Mouse (Mus musculus): ENCODE results near the gene Mcm7.
"Not testable (repeated sequence)": the region's sequence is repeated elsewhere in the genome, so short reads cannot be mapped to it uniquely, and the experiment has no call there.

The Mcm7 gene

DNA sequence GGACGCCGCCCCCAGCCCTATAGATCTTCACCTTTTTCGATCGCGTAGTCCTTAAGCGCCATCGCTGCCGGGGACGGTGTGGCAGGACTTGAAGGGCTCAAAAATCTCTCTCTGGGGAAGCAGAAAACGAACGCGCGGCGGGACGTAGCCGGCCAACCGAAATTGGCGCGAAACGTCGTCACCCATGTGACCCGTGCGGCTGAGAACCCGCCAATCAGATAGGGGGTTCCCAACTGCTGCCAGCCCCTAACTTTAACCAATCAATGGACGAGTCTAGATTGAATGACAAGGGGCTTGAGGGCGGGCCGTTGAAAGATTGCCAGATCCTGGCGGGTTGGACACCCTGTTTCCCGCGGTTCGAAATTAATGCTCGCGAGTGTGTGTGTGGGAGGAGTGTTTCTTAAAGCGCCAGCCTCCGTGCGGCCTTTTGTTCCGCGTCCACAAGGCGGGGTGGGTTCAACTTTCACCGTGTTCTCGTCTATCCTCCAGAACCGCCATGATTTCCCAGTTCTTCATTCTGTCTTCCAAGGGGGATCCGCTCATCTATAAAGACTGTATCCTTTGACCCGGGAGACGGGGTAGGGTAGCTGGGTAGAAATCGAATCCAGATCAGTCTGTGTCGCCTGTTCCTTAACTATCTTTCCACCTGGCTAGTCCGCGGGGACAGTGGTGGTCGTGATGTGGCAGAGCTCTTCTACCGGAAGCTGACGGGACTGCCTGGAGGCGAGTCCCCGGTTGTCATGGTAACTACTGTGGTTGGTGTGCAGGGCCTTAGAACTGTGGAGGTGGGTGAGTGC is at the start of gene Mcm7, which contains the start of gene Ap4m1:
Gene Mcm7, minus strand, starts transcription at position 728 of the 797 bp plus-strand sequence.
Gene Ap4m1, plus strand, starts transcription at position 308 of the 797 bp plus-strand sequence.
- DNase-seq (ENCODE audit: extremely low read depth, low read depth) = peak; percentile 96

DNA sequence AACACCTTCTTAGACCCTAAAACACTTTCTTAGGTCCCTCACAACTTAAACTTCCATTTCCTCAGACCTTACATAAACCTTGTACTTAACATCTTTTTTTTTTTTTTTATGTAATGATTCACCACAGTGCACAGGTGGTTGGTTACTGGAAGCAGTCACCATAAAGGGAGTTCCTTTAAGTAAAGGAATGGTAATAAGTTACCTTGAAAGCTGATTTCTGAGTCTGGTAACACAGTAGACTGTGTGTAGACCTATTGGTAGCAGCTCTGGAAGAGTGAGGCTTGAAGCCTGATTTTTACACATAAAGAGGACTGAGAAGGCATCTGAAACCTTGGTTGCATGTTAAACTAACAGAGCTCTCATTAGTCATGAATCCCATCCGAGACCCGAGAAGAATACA is 47.6 kb upstream of the Mcm7 start:
- no peak for DNase-seq (ENCODE audit: extremely low read depth, low read depth)

DNA sequence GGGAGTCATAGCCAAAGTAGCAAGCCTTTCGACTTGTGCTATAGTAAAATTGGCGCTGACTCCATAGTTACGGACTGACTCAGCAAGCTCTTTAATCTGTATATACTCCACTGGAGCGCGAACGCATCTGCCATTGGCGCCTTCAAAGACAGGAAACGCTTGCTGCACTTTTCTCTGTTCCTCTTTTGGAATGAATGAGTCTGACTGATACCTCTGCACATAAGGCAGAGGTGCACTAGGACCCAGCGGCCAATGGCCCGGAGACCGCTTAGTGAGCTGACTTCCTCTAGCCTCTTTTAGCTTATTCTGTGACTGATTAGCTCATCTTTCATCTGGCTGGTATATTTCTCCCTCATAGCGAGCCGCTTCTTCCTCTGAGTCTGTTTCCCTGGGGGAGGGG is 44.4 kb upstream of the Mcm7 start:
- not testable (repeated sequence) for DNase-seq (ENCODE audit: extremely low read depth, low read depth)

DNA sequence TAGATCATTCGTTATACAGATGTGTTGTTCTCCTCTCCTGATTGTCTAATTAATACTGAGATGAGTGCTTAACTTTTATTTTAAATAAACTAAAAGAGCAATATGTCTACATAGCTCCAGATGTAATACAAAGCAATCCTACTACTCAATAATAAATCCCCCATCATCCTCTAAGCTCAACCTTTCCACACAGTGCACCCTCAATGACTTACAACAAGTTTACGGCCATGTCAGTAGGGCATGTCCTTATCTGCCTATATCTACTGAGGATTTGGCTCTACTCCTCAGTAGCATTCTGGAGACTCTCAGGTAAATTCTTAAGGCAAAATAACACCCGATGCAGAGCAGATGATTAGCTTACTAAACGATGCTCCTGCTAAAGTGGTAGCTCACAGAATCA is 35.7 kb upstream of the Mcm7 start:
- no peak for DNase-seq (ENCODE audit: extremely low read depth, low read depth)

DNA sequence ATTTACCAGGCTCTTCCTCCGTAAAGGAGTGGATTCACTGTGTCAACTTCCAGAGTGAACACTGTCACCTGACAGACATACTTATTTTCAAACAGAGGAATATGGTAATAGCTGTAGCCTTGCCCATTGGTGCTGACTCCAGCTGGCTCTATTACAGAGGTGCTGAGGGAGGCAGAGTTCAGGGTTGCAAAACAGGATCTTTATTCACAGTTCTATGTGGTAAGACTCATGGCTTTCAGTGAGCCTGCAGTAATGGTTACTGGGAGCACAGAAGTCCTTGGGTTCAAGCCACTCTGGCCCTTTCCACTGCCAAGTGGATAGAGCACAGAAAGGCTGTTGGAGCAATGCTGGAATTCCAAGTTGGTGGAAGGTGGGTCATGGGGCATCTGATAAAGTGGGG is 35.0 kb upstream of the Mcm7 start:
- DNase-seq (ENCODE audit: extremely low read depth, low read depth) = no peak

DNA sequence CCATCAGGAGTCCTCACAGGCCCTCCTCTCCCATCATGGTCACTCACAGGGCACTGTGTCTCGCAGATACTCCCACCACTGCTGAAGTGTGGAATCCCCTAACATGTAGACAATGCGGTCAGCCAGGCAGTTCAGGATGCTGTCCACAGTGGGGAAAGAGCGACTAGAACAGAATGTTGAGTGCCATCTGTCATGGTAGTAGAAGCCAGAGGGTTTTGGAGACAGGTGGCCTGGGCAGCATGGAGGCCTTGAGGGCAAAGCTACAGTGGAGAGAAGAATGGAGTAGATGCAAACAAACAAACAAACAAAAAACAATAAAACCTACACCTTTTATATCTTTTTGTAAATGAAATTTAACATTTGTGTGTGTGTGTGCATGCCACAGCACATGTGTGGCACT is 29.9 kb upstream of the Mcm7 start:
- DNase-seq (ENCODE audit: extremely low read depth, low read depth) = no peak

DNA sequence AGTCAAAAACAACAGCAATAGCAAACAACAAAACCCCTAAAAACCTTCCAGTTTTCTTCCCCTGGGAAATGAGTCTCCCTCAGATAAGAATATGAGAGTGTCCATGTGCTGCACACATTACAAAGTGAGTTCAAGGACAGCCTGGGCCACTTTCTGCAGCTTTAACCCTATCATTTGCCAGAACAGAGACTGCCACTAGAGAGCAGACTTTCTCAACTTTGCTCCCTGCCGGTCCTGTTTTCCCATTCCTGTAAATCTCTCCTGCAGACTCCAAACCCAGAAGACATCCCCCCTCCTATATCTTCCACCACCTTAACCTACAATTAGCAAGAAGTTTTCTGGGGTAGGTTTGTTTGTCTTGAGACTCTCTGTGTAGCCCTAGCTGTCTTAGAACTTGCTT is 27.4 kb upstream of the Mcm7 start:
- DNase-seq (ENCODE audit: extremely low read depth, low read depth) = no peak

DNA sequence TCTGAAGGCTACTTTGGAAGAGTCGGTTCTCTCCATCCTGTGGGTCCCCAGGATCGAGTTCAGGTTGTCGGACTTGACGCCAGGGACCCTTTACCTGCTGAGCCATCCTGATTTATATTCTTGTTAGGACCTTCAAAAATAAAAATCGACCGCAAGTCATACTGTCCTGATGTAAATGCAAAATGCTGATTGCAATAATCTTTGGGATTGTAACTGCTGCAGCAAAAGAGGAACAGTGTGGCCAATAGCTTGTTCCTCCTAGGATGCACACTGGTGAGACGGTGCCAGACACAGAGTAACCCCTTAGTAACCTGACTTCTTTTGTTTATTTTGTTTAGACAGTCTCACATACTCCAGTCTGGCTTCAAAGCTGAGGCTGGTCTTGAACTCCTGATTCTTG is 23.2 kb upstream of the Mcm7 start:
- peak; percentile 55 for DNase-seq (ENCODE audit: extremely low read depth, low read depth)

DNA sequence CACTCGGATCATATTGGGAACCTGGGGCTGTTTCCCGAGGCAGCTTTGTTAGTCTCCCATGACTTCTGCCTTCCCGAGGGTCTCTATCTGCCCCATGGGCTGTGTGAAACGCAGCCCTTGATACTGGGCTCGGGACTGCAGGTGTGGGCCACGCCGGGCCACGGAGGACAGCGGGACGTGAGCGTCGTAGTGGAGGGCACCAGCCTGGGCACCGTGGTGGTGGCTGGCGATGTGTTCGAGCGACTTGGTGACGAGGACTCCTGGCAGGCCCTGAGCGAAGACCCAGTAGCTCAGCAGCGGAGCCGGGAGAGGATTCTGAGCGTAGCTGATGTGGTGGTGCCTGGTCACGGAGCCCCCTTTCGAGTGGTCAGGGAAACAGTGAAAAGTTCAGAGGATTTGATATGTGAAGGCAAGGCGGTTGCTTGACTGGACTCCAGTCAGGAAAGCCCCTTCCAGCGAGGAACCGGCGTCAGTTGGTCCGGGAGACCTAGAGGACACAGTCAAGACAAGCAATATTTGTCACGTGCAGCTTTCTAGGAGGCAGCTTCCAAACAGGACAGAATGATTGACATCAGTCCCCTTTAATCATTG is 22.6 kb upstream of the Mcm7 start:
- no peak for DNase-seq (ENCODE audit: extremely low read depth, low read depth)

DNA sequence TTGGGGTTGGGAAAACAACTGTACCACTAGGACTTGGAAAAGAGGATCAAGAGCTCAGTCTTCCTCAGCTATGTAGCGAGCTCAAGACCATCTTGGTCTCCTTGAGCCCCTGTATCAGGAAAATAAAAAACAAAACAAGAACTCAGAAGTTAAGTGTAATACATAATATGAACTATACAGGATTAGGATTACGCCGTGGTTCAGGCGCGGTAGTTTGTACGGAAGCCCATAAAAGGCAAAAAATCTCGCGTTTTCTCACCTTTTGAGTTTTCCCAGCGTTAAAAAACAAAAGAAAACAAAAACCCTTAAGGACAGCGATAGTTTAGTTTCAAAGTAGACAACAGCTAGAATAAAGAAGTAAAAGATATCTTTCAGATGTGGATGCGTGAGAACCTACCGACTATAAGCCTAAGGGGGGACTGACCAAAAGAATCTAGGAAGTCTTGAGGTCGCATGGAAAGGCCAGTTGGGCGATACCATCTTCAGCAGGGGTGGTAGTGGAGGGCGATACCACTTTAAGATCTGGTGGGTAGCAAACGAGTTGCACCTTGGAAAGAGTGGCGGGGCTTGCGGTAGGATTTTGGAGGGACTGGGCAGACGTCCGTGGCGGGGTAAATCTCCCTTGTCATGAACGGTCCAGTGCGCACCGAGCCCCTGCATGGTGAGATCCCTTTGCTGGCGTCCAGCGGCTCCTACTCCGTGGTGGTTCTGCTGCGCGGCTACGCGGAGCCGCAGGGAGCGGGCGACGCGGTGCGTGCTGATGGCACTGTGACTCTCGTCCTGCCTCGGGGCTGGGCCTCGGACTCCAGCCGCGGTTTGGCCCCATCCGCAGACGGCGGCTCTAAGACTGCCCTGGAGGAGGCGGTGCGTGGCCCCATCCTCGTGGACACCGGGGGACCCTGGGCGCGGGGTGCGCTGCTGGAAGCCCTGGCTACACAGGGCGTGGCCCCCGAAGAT is 21.8 kb upstream of the Mcm7 start, which contains the start of gene Mblac1:
Gene Mblac1, plus strand, starts transcription at position 544 of the 957 bp plus-strand sequence.
- DNase-seq (ENCODE audit: extremely low read depth, low read depth) = peak; percentile 87

DNA sequence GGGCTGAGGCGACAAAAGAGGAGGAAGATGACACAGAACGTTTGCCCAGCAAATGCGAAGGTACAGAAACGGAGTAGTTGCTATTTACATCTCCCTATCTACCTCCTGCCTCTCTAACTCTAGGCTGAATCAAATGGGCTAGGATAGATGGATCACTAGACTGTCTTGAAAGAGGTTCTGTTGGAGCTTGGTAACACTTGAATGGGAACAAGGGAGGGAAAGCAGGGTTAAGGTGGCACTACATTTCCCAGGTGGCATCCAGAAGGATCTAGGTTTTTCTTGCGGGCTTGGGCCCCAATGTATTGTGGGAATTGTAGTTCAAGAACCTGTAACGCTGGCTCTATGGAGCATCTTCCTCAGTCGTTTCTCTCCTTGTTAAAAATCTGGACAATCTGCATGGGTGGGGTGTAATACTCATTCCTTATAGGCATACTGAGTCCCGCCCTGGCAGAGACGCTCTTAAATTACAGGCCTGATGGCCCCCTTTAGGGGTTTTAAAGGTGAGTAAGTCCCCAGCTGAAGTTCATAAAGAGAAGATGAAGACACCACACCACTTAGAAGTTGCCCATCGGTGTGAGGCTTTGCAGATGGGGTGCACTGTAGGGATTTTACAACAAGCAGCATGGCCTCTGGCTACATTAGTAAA is 15.6 kb upstream of the Mcm7 start:
- DNase-seq (ENCODE audit: extremely low read depth, low read depth) = peak; percentile 88

DNA sequence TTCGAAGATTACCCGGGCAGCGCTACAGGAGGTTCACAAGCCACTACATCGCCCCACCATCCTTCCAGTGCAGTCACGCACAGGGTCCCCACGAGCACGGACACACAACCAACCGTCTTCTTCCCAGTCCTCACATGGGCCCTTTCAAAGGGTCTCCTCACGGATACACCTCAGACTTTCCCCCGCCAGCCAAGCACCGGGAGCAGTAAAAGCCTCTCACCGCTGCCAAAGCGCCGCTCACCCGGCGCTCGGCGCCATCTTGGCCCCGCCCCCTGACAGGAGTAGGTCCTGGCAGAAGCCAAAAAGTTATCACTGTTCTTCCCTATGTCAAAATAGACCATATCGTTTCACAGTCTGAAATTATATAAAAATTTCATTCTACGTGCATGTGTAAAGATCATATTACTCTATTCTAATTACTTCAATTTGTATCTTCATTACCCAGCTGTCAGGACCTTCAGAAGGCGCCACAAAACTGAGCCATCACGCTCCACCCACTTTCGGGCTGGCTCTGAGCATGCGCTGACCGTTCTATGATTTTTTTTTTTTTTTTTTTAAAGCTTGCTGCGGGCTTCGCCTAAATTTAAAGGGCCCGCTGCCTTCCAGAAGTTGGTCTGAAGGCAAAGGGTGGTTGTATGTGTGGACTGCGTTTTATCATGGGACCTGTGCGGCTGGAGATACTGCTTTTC is 14.9 kb upstream of the Mcm7 start, which contains the start of the genes Taf6 and Cnpy4:
Gene Taf6, minus strand, starts transcription at position 502 of the 689 bp plus-strand sequence.
Gene Cnpy4, plus strand, starts transcription at position 536 of the 689 bp plus-strand sequence.
- DNase-seq (ENCODE audit: extremely low read depth, low read depth) = peak; percentile 78

DNA sequence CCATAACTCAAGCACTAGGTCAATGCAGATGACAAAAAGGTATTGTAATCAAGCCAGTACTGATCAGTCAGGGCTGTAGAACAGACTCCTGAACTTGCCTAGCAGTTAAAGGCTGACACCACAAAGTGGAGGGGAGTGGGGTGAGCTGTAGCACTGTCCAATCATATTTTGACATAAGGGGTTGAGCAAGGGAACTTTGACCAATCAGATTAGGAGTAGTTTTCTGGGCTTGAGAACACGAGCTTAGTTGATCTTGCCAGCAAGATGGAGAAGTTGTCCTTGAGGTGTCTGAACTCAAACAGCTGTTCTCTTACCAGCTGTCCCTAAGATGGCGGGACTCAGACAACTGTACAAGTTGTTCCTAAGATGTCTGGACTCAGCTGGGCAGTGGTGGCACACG is 995 bp upstream of the Mcm7 start:
- peak; percentile 92 for DNase-seq (ENCODE audit: extremely low read depth, low read depth)

DNA sequence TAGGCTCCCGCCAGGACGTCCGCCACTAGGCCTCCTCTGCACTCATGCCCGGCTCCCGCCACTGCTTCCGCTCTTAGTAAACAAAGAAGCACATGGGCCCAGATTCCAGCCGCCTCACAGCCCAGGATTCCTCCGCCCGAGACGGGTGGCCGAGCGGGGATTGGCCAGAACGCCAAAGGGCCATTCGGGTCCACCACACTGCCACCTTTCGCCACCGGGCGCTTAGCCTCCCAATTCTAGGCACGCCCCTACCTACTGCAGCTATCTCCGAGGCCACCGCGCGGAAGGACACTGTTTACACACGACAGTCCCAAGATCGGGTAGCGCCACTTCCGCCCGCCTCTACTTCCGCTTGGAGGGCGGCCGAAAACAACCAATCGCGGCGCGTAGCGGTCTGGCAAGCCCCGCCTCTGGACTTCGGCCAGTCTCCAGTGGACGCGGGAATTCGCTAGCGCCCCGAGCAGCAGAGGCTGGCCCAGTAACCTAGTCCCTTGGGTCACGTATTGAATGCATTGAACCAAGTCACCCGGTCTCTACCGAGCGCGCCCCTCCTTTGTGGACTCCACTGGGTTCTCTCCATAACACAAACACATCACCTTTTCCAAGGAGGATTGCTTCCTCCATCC is 1.2 kb downstream of the Mcm7 start:
- peak; percentile 85 for DNase-seq (ENCODE audit: extremely low read depth, low read depth)

DNA sequence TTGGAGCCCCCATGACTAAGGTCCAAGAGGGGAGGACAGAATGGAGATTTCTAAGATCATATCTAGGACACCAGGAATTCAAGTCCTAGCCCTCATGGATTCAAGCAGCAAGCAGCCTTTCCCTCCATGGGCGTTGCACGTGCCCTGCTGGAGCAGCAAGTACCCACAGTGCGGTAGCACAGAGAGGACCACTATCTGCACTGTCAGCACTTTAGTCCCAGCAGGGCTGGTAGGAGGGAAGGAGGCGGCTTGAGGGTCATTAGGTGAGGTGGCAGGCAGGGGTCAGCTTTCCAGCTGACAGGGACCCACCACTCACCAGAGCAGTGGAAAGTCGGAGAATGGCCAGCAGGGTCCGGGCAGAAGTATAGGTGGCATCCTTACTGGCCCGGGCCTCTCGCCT is 6.6 kb downstream of the Mcm7 start:
- no peak for DNase-seq (ENCODE audit: extremely low read depth, low read depth)

DNA sequence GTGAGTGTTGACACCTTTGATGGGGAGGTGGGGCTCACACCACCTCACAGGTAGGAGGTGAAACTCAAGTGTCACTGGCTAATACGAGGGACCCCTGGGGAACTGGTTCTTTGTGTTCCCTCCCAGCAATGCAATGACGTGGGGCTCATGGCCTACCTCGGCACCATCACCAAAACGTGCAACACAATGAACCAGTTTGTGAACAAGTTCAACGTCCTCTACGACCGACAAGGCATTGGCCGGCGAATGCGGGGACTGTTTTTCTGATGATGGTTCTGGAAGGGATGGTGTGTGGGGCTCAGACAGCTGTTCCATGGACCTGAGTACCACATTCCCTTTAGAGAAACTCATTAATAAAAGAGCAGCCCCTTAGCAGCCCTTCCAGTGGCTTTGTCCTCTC is 8.6 kb downstream of the Mcm7 start:
- DNase-seq (ENCODE audit: extremely low read depth, low read depth) = no peak

DNA sequence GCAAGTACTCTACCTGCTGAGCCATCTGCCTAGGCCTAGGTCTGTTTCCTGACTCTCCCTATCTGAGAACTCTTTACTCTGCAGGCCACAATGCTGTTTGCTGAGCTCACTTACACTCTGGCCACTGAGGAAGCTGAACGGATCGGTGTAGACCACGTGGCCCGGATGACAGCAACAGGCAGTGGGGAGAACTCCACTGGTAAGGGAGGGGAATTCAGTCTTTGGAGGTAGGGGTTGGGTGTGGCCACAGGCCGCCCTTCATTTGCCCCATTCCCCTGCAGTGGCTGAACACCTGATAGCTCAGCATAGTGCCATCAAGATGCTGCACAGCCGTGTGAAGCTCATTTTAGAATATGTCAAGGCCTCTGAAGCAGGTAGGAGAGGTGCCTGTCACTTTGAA is 9.2 kb downstream of the Mcm7 start:
- DNase-seq (ENCODE audit: extremely low read depth, low read depth) = no peak

DNA sequence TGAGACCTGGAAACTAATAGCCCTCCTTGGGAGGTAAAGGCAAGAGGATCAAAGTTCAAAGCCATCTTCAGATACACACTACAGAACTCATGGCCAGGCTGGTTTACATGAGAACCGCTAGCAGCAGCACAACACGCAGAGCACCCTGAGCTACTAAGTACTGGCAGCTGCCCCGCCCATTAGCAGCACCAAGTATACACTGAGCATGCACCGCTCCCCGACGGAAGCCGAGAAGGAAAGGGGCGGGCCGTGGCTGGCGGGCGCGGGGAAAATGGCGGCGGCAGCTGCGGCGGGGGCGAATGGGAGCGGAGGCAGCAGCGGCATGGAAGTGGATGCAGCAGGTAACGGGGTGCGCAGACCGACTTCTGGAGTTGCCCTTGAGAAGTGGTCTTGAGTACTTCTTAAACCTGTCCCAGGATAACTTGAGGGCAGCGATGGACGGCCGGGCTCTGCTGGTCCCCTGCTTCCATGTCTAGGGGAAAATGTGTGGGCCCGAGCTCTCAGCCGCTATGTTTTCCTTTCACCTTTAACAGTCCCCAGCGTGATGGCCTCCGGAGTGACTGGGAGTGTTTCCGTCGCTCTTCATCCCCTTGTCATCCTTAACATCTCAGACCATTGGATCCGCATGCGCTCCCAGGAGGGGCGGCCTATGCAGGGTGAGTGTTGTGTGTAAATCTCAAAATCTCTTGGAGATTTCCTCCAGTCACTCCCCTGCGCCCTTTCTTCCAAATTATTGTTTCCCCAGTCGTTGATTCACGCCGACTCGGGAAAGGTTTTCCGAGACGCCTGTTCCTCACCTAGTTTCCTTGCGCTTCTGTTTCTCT is 11.2 kb downstream of the Mcm7 start, which contains the start of gene Cops6:
Gene Cops6, plus strand, starts transcription at position 230 of the 824 bp plus-strand sequence.
- DNase-seq (ENCODE audit: extremely low read depth, low read depth) = peak; percentile 80

DNA sequence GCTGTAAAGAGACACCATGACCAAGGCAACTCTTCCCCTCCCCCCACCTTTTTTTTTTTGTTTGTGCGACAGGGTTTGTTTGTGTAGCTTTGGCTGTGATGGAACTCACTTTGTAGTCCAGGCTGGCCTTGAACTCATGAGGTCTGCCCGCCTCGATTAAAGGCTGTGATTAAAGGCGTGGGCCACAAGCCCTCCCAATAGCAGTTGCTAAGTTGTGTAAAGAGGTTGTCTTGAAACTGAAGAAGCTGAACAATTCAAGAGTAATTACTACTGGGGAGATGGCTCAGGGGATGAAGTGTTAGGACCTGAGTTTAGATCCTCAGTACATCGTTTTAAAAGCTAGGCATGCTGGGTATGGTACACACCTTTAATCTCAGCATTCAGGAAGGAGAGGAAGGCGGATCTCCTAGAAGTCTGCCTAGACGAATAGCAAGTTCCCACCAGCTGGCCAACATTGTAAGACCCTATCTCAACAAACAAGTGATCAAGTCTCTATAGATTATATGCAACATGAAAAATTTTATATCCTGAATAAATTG is 11.9 kb downstream of the Mcm7 start:
- no peak for DNase-seq (ENCODE audit: extremely low read depth, low read depth)

All from MEL-GATA-1-ER (cell line).